Mouse (Mus musculus): ENCODE data around the gene Nfia. TPM values are rescaled to one million over a fixed set of nuclear protein-coding genes. Genes with fewer than 3 reads are reported as not detected.

Gene Nfia
- polyA plus RNA-seq, 1 experiment: 8.1 TPM

DNA sequence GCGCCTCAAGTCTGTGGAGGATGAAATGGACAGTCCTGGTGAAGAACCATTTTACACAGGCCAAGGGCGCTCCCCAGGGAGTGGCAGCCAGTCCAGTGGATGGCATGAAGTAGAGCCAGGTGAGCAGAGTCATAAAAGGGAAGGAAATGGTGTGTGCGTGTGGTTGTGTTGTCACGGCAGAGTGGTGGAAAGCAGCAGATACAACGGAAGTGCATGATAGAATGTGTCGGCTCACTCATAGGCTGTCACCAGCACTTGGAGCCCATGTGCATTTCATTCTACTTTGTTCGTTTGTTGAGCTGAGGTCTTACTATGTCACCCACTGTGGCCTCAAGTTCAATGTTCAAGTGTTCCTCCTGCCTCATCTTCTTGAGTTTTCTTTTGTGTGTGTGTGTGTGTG lies 248.3 kb downstream of the Nfia start:
- Histone ChIP-seq H3K4me3 (ENCODE audit: insufficient read depth, low read length) (no peak overlapping the region), H3K27ac (ENCODE audit: insufficient read depth, low read depth, low read length) (no peak overlapping the region), H3K4me1 (ENCODE audit: control insufficient read depth, insufficient read depth, low read length) (peaks cover 4% of the 10 kb centered on the region; the same call in 1 of the 2 replicates)
- TF ChIP-seq CTCF (IDR thresholded peaks at IDR 0.05; ENCODE audit: low read depth, low read length): no peak
- no peak for TF ChIP-seq POLR2A (IDR thresholded peaks at IDR 0.05; ENCODE audit: borderline replicate concordance, low read depth, low read length)

DNA sequence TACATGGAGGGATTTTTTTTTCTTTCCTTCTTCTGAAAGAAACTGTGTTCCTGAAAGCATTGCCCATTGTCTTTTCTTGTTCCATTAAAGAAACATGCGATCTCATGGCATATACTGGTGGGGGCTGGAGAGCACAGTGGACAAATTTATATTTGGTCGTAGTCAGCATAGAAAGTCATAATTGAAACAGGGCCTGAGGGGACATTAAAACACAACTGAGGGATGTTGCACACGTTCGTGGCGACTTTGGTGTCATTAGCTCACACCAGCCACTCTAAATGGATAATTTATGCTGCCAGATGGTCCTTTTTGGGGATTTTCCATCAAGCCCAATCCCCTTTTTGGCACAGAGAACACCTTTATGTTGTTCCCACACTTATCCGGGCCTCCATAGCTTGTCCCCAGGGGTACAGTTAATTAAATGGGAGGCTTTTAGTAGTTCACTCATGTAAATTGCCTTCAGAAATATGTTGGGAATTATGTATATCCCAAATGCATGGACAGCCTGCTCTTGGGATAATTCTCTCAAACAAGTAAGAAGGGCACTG lies 250.8 kb downstream of the Nfia start:
- TF ChIP-seq POLR2A (IDR thresholded peaks at IDR 0.05; ENCODE audit: borderline replicate concordance, low read depth, low read length): no peak
- no peak for TF ChIP-seq CTCF (IDR thresholded peaks at IDR 0.05; ENCODE audit: low read depth, low read length)
- Histone ChIP-seq H3K27ac (ENCODE audit: insufficient read depth, low read depth, low read length) (no peak overlapping the region), H3K4me1 (ENCODE audit: control insufficient read depth, insufficient read depth, low read length) (peaks cover 4% of the 10 kb centered on the region; the same call in 1 of the 2 replicates), H3K4me3 (ENCODE audit: insufficient read depth, low read length) (no peak overlapping the region)

DNA sequence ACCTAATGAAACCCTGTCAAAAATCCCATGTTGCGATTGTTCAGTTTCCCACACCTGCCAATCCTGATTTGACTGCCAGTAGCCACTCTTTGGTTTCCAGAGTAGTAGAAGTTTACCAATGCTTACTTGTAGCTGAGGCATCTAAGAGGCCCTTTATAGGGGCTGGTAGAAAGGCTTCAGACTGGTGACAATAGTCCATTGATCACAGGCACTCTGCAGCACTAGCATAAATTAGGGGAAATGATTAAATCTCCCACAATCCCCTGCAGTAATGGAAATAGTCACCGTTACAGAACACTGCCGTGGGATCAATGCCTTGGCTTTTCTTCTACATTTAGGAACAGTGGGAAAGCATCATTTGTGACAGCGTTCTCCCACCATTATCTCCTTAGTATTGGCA lies 254.9 kb downstream of the Nfia start:
- TF ChIP-seq POLR2A (IDR thresholded peaks at IDR 0.05; ENCODE audit: borderline replicate concordance, low read depth, low read length): no peak
- TF ChIP-seq CTCF (IDR thresholded peaks at IDR 0.05; ENCODE audit: low read depth, low read length): no peak
- no peak overlapping the region for H3K4me3 ChIP-seq (ENCODE audit: insufficient read depth, low read length)

DNA sequence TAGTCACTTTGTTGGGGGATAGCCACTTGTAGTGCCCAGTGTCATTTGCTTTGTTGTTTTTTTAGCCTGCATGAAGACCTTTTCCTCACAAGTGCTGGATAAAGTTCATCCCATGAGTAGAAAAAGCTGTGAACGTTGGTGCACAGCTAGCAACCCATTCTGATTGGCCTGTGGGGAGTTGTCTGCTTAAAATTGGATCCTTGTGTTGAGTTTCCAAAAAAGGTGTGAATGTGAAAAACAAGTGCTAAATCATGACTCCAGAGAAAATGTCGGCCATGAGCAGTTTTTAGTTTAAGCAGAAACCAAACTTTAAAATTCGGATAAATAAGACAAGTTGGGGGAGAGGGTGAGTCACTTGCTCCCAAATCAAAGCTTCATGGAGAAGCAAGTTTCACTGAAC lies 259.3 kb downstream of the Nfia start:
- H3K4me1 ChIP-seq (ENCODE audit: control insufficient read depth, insufficient read depth, low read length): no peaks in the 10 kb centered on the region
- TF ChIP-seq CTCF (IDR thresholded peaks at IDR 0.05; ENCODE audit: low read depth, low read length): no peak
- TF ChIP-seq POLR2A (IDR thresholded peaks at IDR 0.05; ENCODE audit: borderline replicate concordance, low read depth, low read length): no peak
- H3K4me3 ChIP-seq (ENCODE audit: insufficient read depth, low read length): no peak overlapping the region
- no peak overlapping the region for H3K27ac ChIP-seq (ENCODE audit: insufficient read depth, low read depth, low read length)

More for the DNA sequence above, 254.9 kb downstream of the Nfia start:
- Histone ChIP-seq H3K4me1 (ENCODE audit: control insufficient read depth, insufficient read depth, low read length) (no peaks in the 10 kb centered on the region), H3K27ac (ENCODE audit: insufficient read depth, low read depth, low read length) (no peak overlapping the region)

DNA sequence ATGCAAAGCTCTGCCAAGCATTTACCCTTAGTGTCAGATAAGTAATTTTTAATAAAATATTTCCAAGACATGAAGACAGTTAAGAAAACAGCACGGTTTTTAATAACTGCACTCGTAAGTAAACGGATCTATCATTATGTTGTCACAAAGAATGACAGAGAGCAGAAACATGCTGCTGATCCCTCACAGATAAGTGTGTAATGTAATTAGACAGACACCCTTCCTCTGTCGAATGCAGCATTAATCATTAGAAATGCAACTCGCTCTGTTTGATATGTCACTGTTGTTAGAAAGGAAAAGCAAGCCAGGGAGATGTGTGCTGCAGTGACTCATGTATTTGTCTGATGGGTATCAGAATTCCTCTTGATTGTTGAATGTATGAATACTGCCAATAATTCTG lies 259.8 kb downstream of the Nfia start:
- Histone ChIP-seq H3K27ac (ENCODE audit: insufficient read depth, low read depth, low read length) (no peak overlapping the region), H3K4me1 (ENCODE audit: control insufficient read depth, insufficient read depth, low read length) (no peaks in the 10 kb centered on the region), H3K4me3 (ENCODE audit: insufficient read depth, low read length) (no peak overlapping the region)
- no peak for TF ChIP-seq POLR2A (IDR thresholded peaks at IDR 0.05; ENCODE audit: borderline replicate concordance, low read depth, low read length)
- no peak for TF ChIP-seq CTCF (IDR thresholded peaks at IDR 0.05; ENCODE audit: low read depth, low read length)

DNA sequence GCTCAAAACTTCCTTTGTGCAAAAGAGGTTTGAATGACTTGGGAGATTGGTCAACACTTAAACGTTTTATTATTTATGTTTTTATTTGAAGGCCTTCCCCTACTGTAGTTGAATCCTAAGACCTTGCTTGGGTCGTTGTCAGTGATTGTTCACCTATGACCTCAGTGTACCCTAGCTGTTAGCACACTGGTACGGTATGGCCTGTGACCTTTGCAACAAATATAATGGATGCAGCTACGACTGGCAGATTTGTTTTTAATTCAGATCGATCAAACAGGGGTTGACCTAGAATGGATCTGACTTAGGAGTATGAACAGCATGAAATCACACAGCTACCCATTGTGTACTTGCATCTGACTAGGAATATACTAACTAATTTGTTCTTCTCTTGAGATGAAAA lies 266.6 kb downstream of the Nfia start:
- Histone ChIP-seq H3K4me1 (ENCODE audit: control insufficient read depth, insufficient read depth, low read length) (0 out of 2 replicates have a peak, but pooled peaks cover 2% of the 10 kb centered on the region), H3K4me3 (ENCODE audit: insufficient read depth, low read length) (no peak overlapping the region), H3K27ac (ENCODE audit: insufficient read depth, low read depth, low read length) (no peak overlapping the region)
- TF ChIP-seq CTCF (IDR thresholded peaks at IDR 0.05; ENCODE audit: low read depth, low read length): no peak
- no peak for TF ChIP-seq POLR2A (IDR thresholded peaks at IDR 0.05; ENCODE audit: borderline replicate concordance, low read depth, low read length)

DNA sequence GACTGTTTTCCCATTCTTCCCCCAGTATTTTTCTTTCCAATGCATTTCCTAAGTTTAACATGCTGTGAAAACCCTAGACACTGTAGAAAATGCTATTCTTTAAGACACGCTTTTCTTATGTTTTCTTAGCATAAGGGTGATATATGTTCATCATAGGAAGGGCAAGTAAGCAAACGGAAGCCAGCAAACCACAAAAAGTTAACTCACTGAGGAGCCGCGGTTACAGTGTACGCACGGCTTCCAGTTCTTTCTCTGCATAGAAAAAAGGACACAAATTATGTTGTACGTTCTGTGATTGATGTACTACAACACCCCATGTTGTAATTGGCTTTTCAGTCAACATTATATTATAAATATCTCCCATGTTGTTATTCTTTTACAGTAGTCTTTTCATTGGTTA lies 267.6 kb downstream of the Nfia start:
- no peak overlapping the region for H3K4me3 ChIP-seq (ENCODE audit: insufficient read depth, low read length)
- no peak overlapping the region for H3K27ac ChIP-seq (ENCODE audit: insufficient read depth, low read depth, low read length)
- no peak for TF ChIP-seq POLR2A (IDR thresholded peaks at IDR 0.05; ENCODE audit: borderline replicate concordance, low read depth, low read length)
- 0 out of 2 replicates have a peak, but pooled peaks cover 2% of the 10 kb centered on the region for H3K4me1 ChIP-seq (ENCODE audit: control insufficient read depth, insufficient read depth, low read length)

DNA sequence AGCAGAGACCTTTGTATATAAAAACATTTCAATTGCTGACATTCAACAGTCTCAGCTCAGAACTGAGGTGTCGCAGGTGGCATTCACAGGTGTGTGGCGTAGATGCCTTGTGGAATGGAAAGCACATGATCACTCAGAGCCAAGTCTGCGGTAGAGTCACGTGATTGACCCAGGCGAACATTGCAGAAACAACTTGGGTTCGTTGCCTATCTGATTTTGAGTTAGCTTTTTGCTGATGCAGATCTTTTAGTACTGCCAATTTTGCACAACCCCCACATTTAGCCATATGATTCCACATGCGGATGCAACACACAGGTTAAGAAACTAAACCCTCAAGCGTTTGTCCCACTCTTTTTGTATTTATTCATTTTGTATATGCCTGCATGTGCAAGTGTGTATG lies 272.1 kb downstream of the Nfia start:
- no peak for TF ChIP-seq POLR2A (IDR thresholded peaks at IDR 0.05; ENCODE audit: borderline replicate concordance, low read depth, low read length)
- TF ChIP-seq CTCF (IDR thresholded peaks at IDR 0.05; ENCODE audit: low read depth, low read length): no peak
- Histone ChIP-seq H3K27ac (ENCODE audit: insufficient read depth, low read depth, low read length) (no peak overlapping the region), H3K4me3 (ENCODE audit: insufficient read depth, low read length) (no peak overlapping the region), H3K4me1 (ENCODE audit: control insufficient read depth, insufficient read depth, low read length) (0 out of 2 replicates have a peak, but pooled peaks cover 2% of the 10 kb centered on the region)

DNA sequence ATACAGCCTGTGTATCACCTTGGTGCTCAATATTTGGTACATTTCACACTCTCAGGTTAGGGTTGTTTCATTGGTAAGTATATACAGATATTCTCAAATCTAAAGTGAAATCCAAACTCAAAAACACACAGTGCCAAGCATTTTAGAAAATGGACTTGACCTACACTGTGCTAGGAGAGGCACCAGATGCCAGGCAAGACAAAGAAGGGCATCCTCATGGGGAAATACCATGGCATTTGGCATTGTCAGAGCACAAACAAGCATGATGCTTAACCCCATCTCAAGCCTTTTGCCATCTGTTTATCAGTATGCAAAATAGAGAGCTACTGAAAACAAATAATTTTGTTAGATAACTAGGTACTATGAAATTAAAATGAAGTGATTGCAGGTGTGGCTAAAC lies 274.8 kb downstream of the Nfia start:
- H3K4me1 ChIP-seq (ENCODE audit: control insufficient read depth, insufficient read depth, low read length): no peaks in the 10 kb centered on the region
- H3K4me3 ChIP-seq (ENCODE audit: insufficient read depth, low read length): no peak overlapping the region
- no peak for TF ChIP-seq POLR2A (IDR thresholded peaks at IDR 0.05; ENCODE audit: borderline replicate concordance, low read depth, low read length)
- no peak for TF ChIP-seq CTCF (IDR thresholded peaks at IDR 0.05; ENCODE audit: low read depth, low read length)
- H3K27ac ChIP-seq (ENCODE audit: insufficient read depth, low read depth, low read length): no peak overlapping the region

DNA sequence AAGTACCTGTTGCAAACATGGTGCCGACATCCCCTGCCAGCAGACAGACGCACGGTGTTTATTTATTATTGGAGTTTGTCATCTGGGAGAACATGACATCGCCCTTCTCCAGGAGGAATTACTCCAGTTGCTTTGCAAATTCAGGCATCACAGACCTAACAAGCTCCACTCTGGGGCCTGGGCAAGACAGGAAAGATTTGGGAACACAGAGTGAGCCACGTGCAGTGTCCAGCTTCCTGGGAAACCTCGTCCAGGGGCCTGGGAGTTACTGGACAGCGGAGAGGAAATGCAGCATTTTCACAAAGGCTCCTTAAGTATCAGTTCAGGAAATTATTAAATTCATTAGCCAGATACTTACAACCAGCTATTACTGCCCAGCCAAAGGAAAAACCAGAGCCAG lies 277.1 kb downstream of the Nfia start:
- Histone ChIP-seq H3K4me3 (ENCODE audit: insufficient read depth, low read length) (no peak overlapping the region), H3K4me1 (ENCODE audit: control insufficient read depth, insufficient read depth, low read length) (no peaks in the 10 kb centered on the region), H3K27ac (ENCODE audit: insufficient read depth, low read depth, low read length) (no peak overlapping the region)
- TF ChIP-seq POLR2A (IDR thresholded peaks at IDR 0.05; ENCODE audit: borderline replicate concordance, low read depth, low read length): no peak
- TF ChIP-seq CTCF (IDR thresholded peaks at IDR 0.05; ENCODE audit: low read depth, low read length): no peak

All from bone marrow macrophage, adult 2 months (primary cell).